Mouse (Mus musculus): ENCODE results near the gene Tmem234.
"Not testable (repeated sequence)": the region's sequence is repeated elsewhere in the genome, so short reads cannot be mapped to it uniquely, and the experiment has no call there.

Gene Tmem234

GRCm38 (mm10) chr4:129600233-129601158 lies at the start of gene Tmem234, which contains the start of gene Eif3i:
Tmem234 (plus strand) TSS chr4:129600668.
Eif3i (minus strand) TSS chr4:129600648.
- peak; percentile 83 to 90 for DNase-seq (ENCODE audit: low spot score in 2 of 2)

GRCm38 (mm10) chr4:129554512-129554911 lies 46.0 kb upstream of the Tmem234 start:
- DNase-seq (ENCODE audit: low spot score in 2 of 2) = not testable (repeated sequence)

- peak; percentile 71 to 88 for DNase-seq (ENCODE audit: low spot score in 2 of 2)
Measured at GRCm38 (mm10) chr4:129555421-129555861, 45.0 kb upstream of the Tmem234 start.

GRCm38 (mm10) chr4:129555862-129556531 lies 44.5 kb upstream of the Tmem234 start:
- DNase-seq (ENCODE audit: low spot score in 2 of 2) = peak; percentile 21 to 69

- peak; percentile 91 to 95 for DNase-seq (ENCODE audit: low spot score in 2 of 2)
Measured at GRCm38 (mm10) chr4:129556532-129557223, 43.8 kb upstream of the Tmem234 start.

- peak; percentile 47 to 67 for DNase-seq (ENCODE audit: low spot score in 2 of 2)
Measured at GRCm38 (mm10) chr4:129557256-129557808, 43.1 kb upstream of the Tmem234 start.

- DNase-seq (ENCODE audit: low spot score in 2 of 2) = peak; percentile 39 to 71
Measured at GRCm38 (mm10) chr4:129558321-129558955, 42.0 kb upstream of the Tmem234 start.

GRCm38 (mm10) chr4:129561184-129561583 lies 39.3 kb upstream of the Tmem234 start:
- DNase-seq (ENCODE audit: low spot score in 2 of 2) = no peak

GRCm38 (mm10) chr4:129563718-129564117 lies 36.8 kb upstream of the Tmem234 start:
- DNase-seq (ENCODE audit: low spot score in 2 of 2) = no peak

- no peak for DNase-seq (ENCODE audit: low spot score in 2 of 2)
Measured at GRCm38 (mm10) chr4:129565139-129565538, 35.3 kb upstream of the Tmem234 start.

- no peak for DNase-seq (ENCODE audit: low spot score in 2 of 2)
Measured at GRCm38 (mm10) chr4:129568366-129568765, 32.1 kb upstream of the Tmem234 start.

- no peak for DNase-seq (ENCODE audit: low spot score in 2 of 2)
Measured at GRCm38 (mm10) chr4:129570028-129570427, 30.4 kb upstream of the Tmem234 start.

- DNase-seq (ENCODE audit: low spot score in 2 of 2) = no peak
Measured at GRCm38 (mm10) chr4:129571551-129572084, 28.9 kb upstream of the Tmem234 start.

- DNase-seq (ENCODE audit: low spot score in 2 of 2) = no peak
Measured at GRCm38 (mm10) chr4:129572236-129573092, 28.0 kb upstream of the Tmem234 start.

- DNase-seq (ENCODE audit: low spot score in 2 of 2) = no peak
Measured at GRCm38 (mm10) chr4:129573093-129573370, 27.4 kb upstream of the Tmem234 start.

GRCm38 (mm10) chr4:129573430-129573829 lies 27.0 kb upstream of the Tmem234 start, which contains the start of gene Lck:
Lck (minus strand) TSS chr4:129573641.
- DNase-seq (ENCODE audit: low spot score in 2 of 2) = peak; percentile 32 to 70

- DNase-seq (ENCODE audit: low spot score in 2 of 2) = peak in 1 of 2 experiments; percentile 60
Measured at GRCm38 (mm10) chr4:129575171-129575844, 25.2 kb upstream of the Tmem234 start.

- peak; percentile 74 to 87 for DNase-seq (ENCODE audit: low spot score in 2 of 2)
Measured at GRCm38 (mm10) chr4:129576863-129577491, 23.5 kb upstream of the Tmem234 start.

GRCm38 (mm10) chr4:129577688-129578087 lies 22.8 kb upstream of the Tmem234 start:
- DNase-seq (ENCODE audit: low spot score in 2 of 2) = no peak
